Mouse (Mus musculus): ENCODE measurements around the gene Cluap1.

GRCm38 (mm10) chr16:3933536-3933935, 24.9 kb downstream of the Cluap1 start:
- TF ChIP-seq CTCF (IDR thresholded peaks at IDR 0.05; ENCODE audit: low read depth), result no peak
- no peak for TF ChIP-seq EP300 (IDR thresholded peaks at IDR 0.05; ENCODE audit: low read depth)
